Mouse (Mus musculus): ENCODE measurements around the gene Gabrb2. TPM values are rescaled to one million over a fixed set of nuclear protein-coding genes. Genes with fewer than 3 reads are reported as not detected.

Gabrb2 gene
- total and polyA plus RNA-seq, 3 experiments, result not detected

DNA sequence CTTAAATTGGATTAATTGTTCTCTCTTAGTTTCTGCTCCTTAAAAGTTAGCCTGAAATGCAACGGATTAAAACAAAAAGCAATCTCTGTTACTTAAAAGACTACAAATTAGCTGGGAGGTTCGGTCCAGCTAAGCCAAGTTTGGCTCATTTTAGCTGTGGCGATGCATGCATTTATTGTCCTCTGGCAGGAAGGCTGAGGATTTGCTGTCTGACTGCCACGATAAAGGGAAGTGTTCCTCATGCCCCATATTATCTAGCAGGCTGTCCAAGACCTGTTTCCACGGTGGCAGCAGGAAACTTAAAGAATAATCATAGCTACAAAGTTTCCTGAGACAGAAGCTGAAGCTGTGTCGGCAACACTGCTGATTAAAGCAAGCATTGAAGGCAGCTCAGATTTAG, 160.2 kb downstream of the Gabrb2 start:
- dilution Hi-C loops (cut with MboI; ENCODE audit: extremely low pct_ligation_motif_present, extremely low pct_unique_long_range_greater_than_20kb, low sequenced_read_pairs) (no loop called here), in situ Hi-C loops (cut with MboI; ENCODE audit: low pct_ligation_motif_present, low pct_unique_long_range_greater_than_20kb, low sequenced_read_pairs) (no loop called here)
- H3K9me3 ChIP-seq (replicated peaks; ENCODE audit: low read length), result no peaks in the 10 kb centered on the region
- H3K4me1 ChIP-seq (ENCODE audit: control insufficient read depth in 1 of 2, insufficient read depth in 2 of 2), result peaks cover 4 to 34% of the 10 kb centered on the region in 2 experiments; a peak in 2 of 4 replicates
- H3K36me3 ChIP-seq (replicated peaks in 1 of 2; ENCODE audit: control insufficient read depth in 1 of 2, insufficient read depth in 1 of 2, low read length in 1 of 2), result no peaks in the 10 kb centered on the region
- no peaks in the 10 kb centered on the region for H3K27me3 ChIP-seq (replicated peaks)
- no peak for DNase-seq (ENCODE audit: extremely low read depth)
- no peak overlapping the region for H3K4me3 ChIP-seq (replicated peaks in 1 of 3; ENCODE audit: low read depth in 2 of 3, low read length in 2 of 3, poor library complexity in 1 of 3)
- TF ChIP-seq ZMIZ1 (IDR thresholded peaks at IDR 0.05; ENCODE audit: low read depth, low read length) (no peak), CHD1 (IDR thresholded peaks at IDR 0.05; ENCODE audit: low read depth, low read length) (no peak), POLR2AphosphoS2 (IDR thresholded peaks at IDR 0.05; ENCODE audit: low read depth, low read length) (no peak), MXI1 (IDR thresholded peaks at IDR 0.05; ENCODE audit: low read depth, low read length) (no peak), ZNF384 (IDR thresholded peaks at IDR 0.05; ENCODE audit: low read depth, low read length) (no peak), USF2 (conservative IDR thresholded peaks at IDR 0.05; ENCODE audit: low read depth, low read length) (no peak), HCFC1 (IDR thresholded peaks at IDR 0.05; ENCODE audit: low read depth, low read length) (no peak), NELFE (IDR thresholded peaks at IDR 0.05; ENCODE audit: low read depth, low read length) (no peak), POLR2A (IDR thresholded peaks at IDR 0.05; ENCODE audit: low read depth, low read length) (no peak), EP300 (IDR thresholded peaks at IDR 0.05; ENCODE audit: low read length) (no peak), KAT2A (IDR thresholded peaks at IDR 0.05; ENCODE audit: insufficient replicate concordance, low read length) (no peak), JUND (conservative IDR thresholded peaks at IDR 0.05; ENCODE audit: low read depth, low read length) (no peak), MAFK (IDR thresholded peaks at IDR 0.05; ENCODE audit: insufficient replicate concordance, low read length) (no peak), IRF4 (IDR thresholded peaks at IDR 0.05; ENCODE audit: low read depth, low read length) (no peak), ZKSCAN1 (IDR thresholded peaks at IDR 0.05; ENCODE audit: borderline replicate concordance, low read depth, low read length) (no peak)
- H3K27ac ChIP-seq (ENCODE audit: insufficient read depth, low read depth), result no peak overlapping the region
- no peak overlapping the region for H3K4me2 ChIP-seq (ENCODE audit: insufficient read depth, low read depth, poor library complexity, severe bottlenecking)
- no peaks in the 10 kb centered on the region for H3K79me2 ChIP-seq (replicated peaks; ENCODE audit: control insufficient read depth, extremely low read depth, insufficient read depth, poor library complexity, severe bottlenecking)
- H3K9ac ChIP-seq (ENCODE audit: insufficient read depth, low read depth), result no peak overlapping the region

DNA sequence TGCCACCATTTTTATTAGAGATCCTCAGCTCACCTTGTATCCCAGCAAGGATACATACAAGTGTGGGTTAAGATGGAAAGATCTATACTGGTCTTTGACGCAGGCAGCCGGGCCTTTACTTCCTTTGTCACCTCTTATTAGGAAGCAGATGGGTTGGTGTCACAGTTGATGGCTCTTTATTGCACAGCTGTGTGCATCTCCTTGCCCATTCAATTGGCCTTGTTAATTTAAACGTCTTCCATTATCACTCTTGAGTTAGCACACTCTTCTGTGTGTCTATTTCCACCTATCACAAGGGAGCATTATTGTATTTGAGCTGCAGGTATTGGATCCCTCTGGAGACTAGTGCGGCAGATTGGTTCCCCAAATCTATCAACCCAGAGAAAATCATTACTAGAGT, 161.6 kb downstream of the Gabrb2 start:
- H3K9me3 ChIP-seq (replicated peaks; ENCODE audit: low read length), result no peaks in the 10 kb centered on the region
- TF ChIP-seq MAX (IDR thresholded peaks at IDR 0.05; ENCODE audit: low read length), result no peak
- TF ChIP-seq TCF12 (IDR thresholded peaks at IDR 0.05; ENCODE audit: low read depth, low read length), result no peak
- TF ChIP-seq E2F4 (IDR thresholded peaks at IDR 0.05; ENCODE audit: insufficient replicate concordance, low read depth, low read length), result no peak
- TF ChIP-seq CHD2 (IDR thresholded peaks at IDR 0.05; ENCODE audit: low read length), result no peak
- TF ChIP-seq HCFC1 (IDR thresholded peaks at IDR 0.05; ENCODE audit: low read depth, low read length), result no peak
- no peak for TF ChIP-seq BHLHE40 (IDR thresholded peaks at IDR 0.05; ENCODE audit: low read depth, low read length)
- TF ChIP-seq USF2 (conservative IDR thresholded peaks at IDR 0.05; ENCODE audit: low read depth, low read length), result no peak
- TF ChIP-seq MXI1 (IDR thresholded peaks at IDR 0.05; ENCODE audit: low read depth, low read length), result no peak
- no peak for TF ChIP-seq MAZ (IDR thresholded peaks at IDR 0.05; ENCODE audit: low read depth, low read length)
- no peak for TF ChIP-seq ZC3H11A (IDR thresholded peaks at IDR 0.05; ENCODE audit: low read depth, low read length)
- no peak for TF ChIP-seq ETS1 (conservative IDR thresholded peaks at IDR 0.05; ENCODE audit: low read depth, low read length)
- in situ Hi-C loops (cut with MboI; ENCODE audit: low pct_ligation_motif_present, low pct_unique_long_range_greater_than_20kb, low sequenced_read_pairs), result no loop called here

More for the DNA sequence above, 161.6 kb downstream of the Gabrb2 start:
- no peak overlapping the region for H3K4me2 ChIP-seq (ENCODE audit: insufficient read depth, low read depth, poor library complexity, severe bottlenecking)
- no peak for DNase-seq (ENCODE audit: extremely low read depth)
- no peak overlapping the region for H3K4me3 ChIP-seq (replicated peaks in 1 of 3; ENCODE audit: low read depth in 2 of 3, low read length in 2 of 3, poor library complexity in 1 of 3)
- no peak overlapping the region for H3K27ac ChIP-seq (ENCODE audit: insufficient read depth, low read depth)
- peaks cover 4 to 21% of the 10 kb centered on the region in 2 experiments; a peak in 2 of 4 replicates for H3K4me1 ChIP-seq (ENCODE audit: control insufficient read depth in 1 of 2, insufficient read depth in 2 of 2)
- H3K9ac ChIP-seq (ENCODE audit: insufficient read depth, low read depth), result no peak overlapping the region
- H3K79me2 ChIP-seq (replicated peaks; ENCODE audit: control insufficient read depth, extremely low read depth, insufficient read depth, poor library complexity, severe bottlenecking), result no peaks in the 10 kb centered on the region
- H3K27me3 ChIP-seq (replicated peaks), result no peaks in the 10 kb centered on the region
- no peaks in the 10 kb centered on the region for H3K36me3 ChIP-seq (replicated peaks in 1 of 2; ENCODE audit: control insufficient read depth in 1 of 2, insufficient read depth in 1 of 2, low read length in 1 of 2)
- dilution Hi-C loops (cut with MboI; ENCODE audit: extremely low pct_ligation_motif_present, extremely low pct_unique_long_range_greater_than_20kb, low sequenced_read_pairs), result no loop called here
